8 mouse cellular contexts compared by ENCODE assay signal in genomic region chr12:95690819-95691218, GRCm38 (mm10). TPM values are rescaled to one million over a fixed set of nuclear protein-coding genes. Genes with fewer than 3 reads are reported as not detected.
DNase-seq lines count a peak whose midpoint lies in the region; ATAC-seq lines count a peak whose summit lies in the region.

No protein-coding gene starts in this region.

- no peak overlapping the region for H3K9ac ChIP-seq in heart, embryonic 11.5 days (ENCODE audit: low read depth, low read length)
- H3K9ac ChIP-seq in forebrain, embryonic 16.5 days (replicated peaks; ENCODE audit: low read depth, low read length), result no peak overlapping the region
- no peak overlapping the region for H3K9ac ChIP-seq in midbrain, embryonic 15.5 days

- no peak for ATAC-seq in heart, embryonic 11.5 days (replicated peaks; ENCODE audit: insufficient number of reproducible peaks, low FRiP score, low TSS enrichment)
- ATAC-seq in forebrain, embryonic 16.5 days, result no peak
- ATAC-seq in midbrain, embryonic 15.5 days (replicated peaks), result no peak
- ATAC-seq in inflammation-experienced regulatory T-cells, adult 6 months, result no peak

- no peaks in the 10 kb centered on the region for H3K4me1 ChIP-seq in heart, embryonic 11.5 days (ENCODE audit: control insufficient read depth, insufficient read depth, low read length)
- H3K4me1 ChIP-seq in heart, embryonic 10.5 days, result peaks cover 19% of the 10 kb centered on the region; the same call in 1 of the 2 replicates
- H3K4me1 ChIP-seq in forebrain, embryonic 16.5 days (replicated peaks; ENCODE audit: control insufficient read depth, insufficient read depth, low read length), result peaks cover 14% of the 10 kb centered on the region
- H3K4me1 ChIP-seq in midbrain, embryonic 15.5 days, result peaks cover 25% of the 10 kb centered on the region

- no peak overlapping the region for H3K27ac ChIP-seq in heart, embryonic 11.5 days (ENCODE audit: low read depth, low read length)
- H3K27ac ChIP-seq in heart, embryonic 10.5 days, result no peak overlapping the region
- H3K27ac ChIP-seq in forebrain, embryonic 16.5 days (ENCODE audit: low read length), result 0 out of 2 replicates have a peak overlapping the region, but pooled peaks have one; percentile 0
- H3K27ac ChIP-seq in midbrain, embryonic 15.5 days, result no peak overlapping the region

- H3K36me3 ChIP-seq in heart, embryonic 11.5 days (ENCODE audit: control insufficient read depth, insufficient read depth, low read length), result no peaks in the 10 kb centered on the region
- H3K36me3 ChIP-seq in heart, embryonic 10.5 days, result no peaks in the 10 kb centered on the region
- no peaks in the 10 kb centered on the region for H3K36me3 ChIP-seq in forebrain, embryonic 16.5 days (ENCODE audit: control insufficient read depth, insufficient read depth)
- no peaks in the 10 kb centered on the region for H3K36me3 ChIP-seq in midbrain, embryonic 15.5 days (replicated peaks)

- no peaks in the 10 kb centered on the region for H3K27me3 ChIP-seq in heart, embryonic 11.5 days (ENCODE audit: control insufficient read depth, insufficient read depth, low read length)
- H3K27me3 ChIP-seq in heart, embryonic 10.5 days (ENCODE audit: insufficient read depth, poor library complexity, severe bottlenecking), result peaks cover 3% of the 10 kb centered on the region; the same call in 1 of the 2 replicates
- H3K27me3 ChIP-seq in forebrain, embryonic 16.5 days (replicated peaks; ENCODE audit: control insufficient read depth, insufficient read depth, low read length), result no peaks in the 10 kb centered on the region
- 0 out of 2 replicates have a peak, but pooled peaks cover 3% of the 10 kb centered on the region for H3K27me3 ChIP-seq in midbrain, embryonic 15.5 days (replicated peaks)

- no peaks in the 10 kb centered on the region for H3K9me3 ChIP-seq in heart, embryonic 11.5 days (replicated peaks; ENCODE audit: control insufficient read depth, low read length)
- no peaks in the 10 kb centered on the region for H3K9me3 ChIP-seq in heart, embryonic 10.5 days
- no peaks in the 10 kb centered on the region for H3K9me3 ChIP-seq in forebrain, embryonic 16.5 days (ENCODE audit: control insufficient read depth, low read length)
- no peaks in the 10 kb centered on the region for H3K9me3 ChIP-seq in midbrain, embryonic 15.5 days

- peak overlapping the region; percentile 41 for H3K4me2 ChIP-seq in heart, embryonic 11.5 days
- peak overlapping the region; percentile 64 for H3K4me2 ChIP-seq in forebrain, embryonic 16.5 days (ENCODE audit: low read length)
- H3K4me2 ChIP-seq in midbrain, embryonic 15.5 days, result peak overlapping the region; percentile 87

- DNase-seq in heart, embryonic 10.5 days (ENCODE audit: low spot score), result no peak
- DNase-seq in adipocyte (ENCODE audit: low spot score), result peak; percentile 63
- DNase-seq in layer of hippocampus, adult 9-11 months, result peak; percentile 42
- DNase-seq in natural killer cell, adult 2 months (ENCODE audit: low spot score in 2 of 2), result no peak

- no peak overlapping the region for H3K4me3 ChIP-seq in heart, embryonic 11.5 days (ENCODE audit: low read depth, low read length)
- no peak overlapping the region for H3K4me3 ChIP-seq in heart, embryonic 10.5 days
- H3K4me3 ChIP-seq in forebrain, embryonic 16.5 days (replicated peaks; ENCODE audit: low read length), result no peak overlapping the region
- peak overlapping the region; percentile 83; the same call in 1 of the 2 replicates for H3K4me3 ChIP-seq in midbrain, embryonic 15.5 days

- 5% methylated on average over 9 of the region's 9 CpGs for WGBS in heart, embryonic 11.5 days (ENCODE audit: insufficient replicate concordance)
- 4% methylated on average over 9 of the region's 9 CpGs for WGBS in heart, embryonic 10.5 days
- 7% methylated on average over 9 of the region's 9 CpGs for WGBS in forebrain, embryonic 16.5 days
- WGBS in midbrain, embryonic 15.5 days, result 4% methylated on average over 9 of the region's 9 CpGs

RNA-seq across cellular contexts. Expression of gene Flrt2, which starts 1.2 kb away (rescaled TPM):
- polyA plus RNA-seq in heart, embryonic 11.5 days (2014; fragmentation: Nextera tagmentation; extraction: Ambion mirVana), result 23.3 and 25.6 TPM in 2 replicates
- 20.7 and 29.0 TPM in 2 replicates for polyA plus RNA-seq in heart, embryonic 10.5 days (2016; fragmentation: Nextera tagmentation; extraction: Ambion mirVana)
- 36.3 and 43.9 TPM in 2 replicates for polyA plus RNA-seq in forebrain, embryonic 16.5 days (2015; fragmentation: Nextera tagmentation; extraction: Ambion mirVana)
- polyA plus RNA-seq in midbrain, embryonic 15.5 days (2015; fragmentation: Nextera tagmentation; extraction: Ambion mirVana), result 25.1 and 25.4 TPM in 2 replicates
- under 1 TPM in 2 of 3 experiments, not detected in 1; 0.12 to 0.13 TPM for polyA plus RNA-seq in inflammation-experienced regulatory T-cells, adult 6 months (2017; shearing (Covaris generic))

Comparison
In these comparisons a context has a peak if more than half of its experiments do, and no peak if none do; other contexts are left out.
1. DNase-seq: peak in adipocyte (single experiment) and layer of hippocampus, adult 9-11 months (single experiment); none in heart, embryonic 10.5 days (single experiment) and natural killer cell, adult 2 months (0 of 2).
2. RNA of gene Flrt2, which starts 1.2 kb away (polyA plus RNA-seq): 36.3 to 43.9 TPM in forebrain, embryonic 16.5 days, 20.7 to 29.0 TPM in heart, embryonic 10.5 days, 25.1 to 25.4 TPM in midbrain, embryonic 15.5 days and 23.3 to 25.6 TPM in heart, embryonic 11.5 days; 0.12 to 0.13 TPM in inflammation-experienced regulatory T-cells, adult 6 months; every median in the first group is over 10 times any median in the second.
3. Peak in every context shown above with its lines, with median percentiles within 50 percentile points of each other: H3K4me2 ChIP-seq.